Mouse (Mus musculus) embryonic facial prominence, embryonic 12.5 days (tissue): Measurements from ENCODE around the gene Rabif. TPM values are rescaled to one million over a fixed set of nuclear protein-coding genes. Genes with fewer than 3 reads are reported as not detected.

Experiments used
- ATAC-seq: fragments of 200-750 bp; cut with Nextera tagmentation; 2 replicates; pipeline ENCODE4 v1.8.0; 2017; ENCODE audit not compliant: insufficient number of reproducible peaks, insufficient read depth, low FRiP score, low TSS enrichment
- H3K27ac ChIP-seq: fragments of 300-500 bp; sonication (generic); 2 replicates; pipeline ENCODE4 v1.5.1; 2016; ENCODE audit warnings: mild to moderate bottlenecking
- H3K27me3 ChIP-seq: fragments of 300-500 bp; sonication (generic); 2 replicates; pipeline ENCODE4 v1.6.1; 2016; ENCODE audit warnings: mild to moderate bottlenecking, moderate library complexity
- H3K36me3 ChIP-seq: fragments of 300-500 bp; sonication (generic); 2 replicates; pipeline ENCODE4 v1.6.1; 2016; ENCODE audit warnings: mild to moderate bottlenecking
- H3K4me1 ChIP-seq: fragments of 300-500 bp; sonication (generic); 2 replicates; pipeline ENCODE4 v1.6.1; 2016
- H3K4me2 ChIP-seq: fragments of 300-500 bp; sonication (generic); replicated peaks from 2 replicates; pipeline ENCODE4 v1.6.1; 2016; ENCODE audit warnings: mild to moderate bottlenecking, moderate library complexity
- H3K4me3 ChIP-seq: fragments of 300-500 bp; sonication (generic); 2 replicates; pipeline ENCODE4 v1.5.1; 2016; ENCODE audit warnings: mild to moderate bottlenecking
- H3K9ac ChIP-seq: fragments of 300-500 bp; sonication (generic); 2 replicates; pipeline ENCODE4 v1.6.1; 2016; ENCODE audit warnings: mild to moderate bottlenecking, moderate library complexity
- H3K9me3 ChIP-seq: fragments of 300-500 bp; sonication (generic); 2 replicates; pipeline ENCODE4 v1.6.1; 2016; ENCODE audit warnings: mild to moderate bottlenecking, moderate library complexity
- whole genome bisulfite sequencing: fragments of 180-500 bp; shearing (Covaris S2); methylation state at CpG from one replicate; pipeline ENCODE4 v1.1.7; 2016; 5-methylcytosine and 5-hydroxymethylcytosine counted together
- polyA plus RNA-seq: library from polyadenylated mRNA; unstranded; fragments of >200 nt; fragmentation: Nextera tagmentation; extraction: Ambion mirVana; gene quantifications from 2 replicates; pipeline ENCODE4 v1.2.1, GENCODE M21; 2016

Gene Rabif
- polyA plus RNA-seq, 1 experiment from 2014 or later = 38.4 TPM

DNA sequence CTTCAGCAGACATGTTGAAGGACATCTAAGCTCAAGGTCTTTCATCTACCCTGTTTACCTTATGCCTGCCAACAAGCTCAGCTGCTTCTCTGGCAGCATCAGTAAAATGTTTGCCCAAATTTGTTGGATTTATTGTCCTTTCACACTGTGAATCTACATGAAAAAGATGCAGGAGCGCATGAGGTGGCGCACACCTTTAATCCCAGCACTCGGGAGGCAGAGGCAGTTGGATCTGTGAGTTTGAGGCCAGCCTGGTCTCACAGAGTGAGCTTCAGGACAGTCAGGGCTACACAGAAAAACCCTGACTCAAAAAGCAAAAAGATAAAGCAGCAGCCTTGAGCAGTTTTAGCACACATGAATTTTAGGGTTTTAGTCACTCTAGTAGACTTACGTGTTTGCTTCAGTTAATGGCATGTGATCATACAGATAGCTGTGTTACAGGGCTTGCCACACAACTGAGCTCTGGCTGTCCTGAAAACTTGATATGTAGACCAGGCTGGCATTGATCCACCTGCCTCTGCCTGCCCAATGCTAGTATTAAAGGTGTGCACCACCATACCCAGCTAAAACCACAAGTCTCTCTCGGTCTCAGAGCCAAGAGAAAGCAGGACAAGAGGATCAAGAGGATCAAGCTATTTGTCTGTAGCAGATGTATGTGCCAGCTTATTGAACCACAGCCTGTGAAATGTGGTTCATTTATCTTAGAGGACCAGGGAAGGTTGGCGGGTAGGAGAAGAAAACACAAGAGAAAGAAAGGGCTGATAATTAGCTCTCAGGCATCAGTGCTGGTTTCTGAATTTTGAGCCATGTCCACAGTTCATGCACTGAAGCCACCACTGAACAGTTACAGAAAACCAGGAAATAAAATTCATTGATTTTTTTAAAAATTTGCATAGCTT, 3.3 kb upstream of the Rabif start:
- WGBS = 93% methylated on average over 6 of the region's 6 CpGs
- Histone ChIP-seq H3K27me3 (no peaks in the 10 kb centered on the region), H3K9me3 (no peaks in the 10 kb centered on the region), H3K4me1 (peaks cover 9% of the 10 kb centered on the region; the same call in 1 of the 2 replicates), H3K4me2 (no peak overlapping the region), H3K4me3 (no peak overlapping the region), H3K27ac (no peak overlapping the region), H3K9ac (no peak overlapping the region), H3K36me3 (peaks cover 38% of the 10 kb centered on the region)
- no peak for ATAC-seq

DNA sequence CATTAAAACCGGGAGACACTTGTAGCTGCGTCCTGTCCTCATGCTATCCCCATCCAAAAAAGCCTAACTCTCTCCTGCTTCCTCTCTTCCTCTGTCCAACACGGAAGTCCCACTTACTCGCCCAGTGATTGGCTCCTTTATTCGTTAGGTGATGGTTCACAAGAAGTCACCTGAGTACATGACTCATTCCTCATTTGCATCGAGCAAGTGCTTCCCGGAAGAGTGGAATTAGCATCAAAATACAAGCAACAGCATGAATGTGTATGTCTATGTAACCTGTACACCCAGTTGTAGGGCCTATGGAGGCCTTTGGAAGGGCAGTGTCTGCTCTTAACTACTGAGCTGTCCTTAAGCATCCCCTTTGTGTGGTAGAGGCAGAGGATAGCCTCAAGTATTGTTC, 2.2 kb upstream of the Rabif start:
- H3K4me2 ChIP-seq = no peak overlapping the region
- peaks cover 9% of the 10 kb centered on the region; the same call in 1 of the 2 replicates for H3K4me1 ChIP-seq
- H3K27me3 ChIP-seq = no peaks in the 10 kb centered on the region
- no peak for ATAC-seq
- no peak overlapping the region for H3K4me3 ChIP-seq
- H3K9me3 ChIP-seq = no peaks in the 10 kb centered on the region
- no peak overlapping the region for H3K9ac ChIP-seq
- peaks cover 32% of the 10 kb centered on the region for H3K36me3 ChIP-seq
- WGBS = 80% methylated on average over 7 of the region's 7 CpGs
- no peak overlapping the region for H3K27ac ChIP-seq

DNA sequence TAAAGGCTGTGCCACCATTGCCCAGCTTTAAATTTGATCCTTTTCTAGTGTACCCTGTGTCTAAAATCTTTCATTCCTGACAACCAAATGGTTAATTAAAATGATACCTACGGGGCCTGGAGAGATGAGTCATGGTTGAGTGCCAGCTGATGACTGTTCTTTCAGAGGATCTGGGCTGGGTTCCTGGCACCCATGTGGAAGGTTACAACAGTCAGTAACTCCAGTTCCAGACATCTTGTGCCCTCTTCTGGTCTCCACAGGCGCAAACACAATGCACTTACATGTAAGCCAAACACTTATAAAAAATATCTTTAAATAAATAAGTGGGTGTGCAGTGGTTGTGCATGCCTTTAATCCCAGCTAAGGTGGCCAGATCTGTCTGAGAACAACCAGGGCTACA, 952 bp upstream of the Rabif start:
- peaks cover 21% of the 10 kb centered on the region for H3K36me3 ChIP-seq
- no peak for ATAC-seq
- no peak overlapping the region for H3K9ac ChIP-seq
- H3K27ac ChIP-seq = no peak overlapping the region
- H3K4me1 ChIP-seq = peaks cover 9% of the 10 kb centered on the region; the same call in 1 of the 2 replicates
- H3K9me3 ChIP-seq = no peaks in the 10 kb centered on the region
- 85% methylated on average over 2 of the region's 2 CpGs for WGBS
- H3K4me2 ChIP-seq = peak overlapping the region; percentile 55; the same call in 1 of the 2 replicates
- H3K4me3 ChIP-seq = no peak overlapping the region
- no peaks in the 10 kb centered on the region for H3K27me3 ChIP-seq

DNA sequence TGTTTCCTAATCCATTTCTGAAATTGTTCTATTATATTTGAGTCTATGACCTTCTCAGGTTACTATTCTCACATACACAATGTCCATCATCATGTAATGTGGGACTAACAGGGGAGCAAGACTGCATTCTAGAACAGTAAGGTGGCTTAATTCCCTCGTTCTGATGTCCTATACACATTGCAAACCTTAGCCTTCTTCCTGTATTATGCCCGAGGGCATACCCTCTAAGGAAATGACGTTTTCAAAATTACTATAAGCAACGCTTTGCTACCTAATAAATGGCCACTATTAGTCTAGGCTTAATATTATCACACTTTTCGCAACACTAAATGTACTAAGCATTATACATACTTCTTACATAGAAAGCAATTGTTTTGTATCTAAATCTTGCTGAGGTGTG, 492 bp upstream of the Rabif start:
- no peak for ATAC-seq
- Histone ChIP-seq H3K9me3 (no peaks in the 10 kb centered on the region), H3K27me3 (no peaks in the 10 kb centered on the region), H3K4me3 (peak overlapping the region; percentile 73), H3K27ac (peak overlapping the region; percentile 94), H3K36me3 (peaks cover 16% of the 10 kb centered on the region), H3K4me2 (peak overlapping the region; percentile 55), H3K9ac (peak overlapping the region; percentile 62), H3K4me1 (peaks cover 9% of the 10 kb centered on the region; the same call in 1 of the 2 replicates)
- WGBS = 19% methylated on average over 5 of the region's 5 CpGs

DNA sequence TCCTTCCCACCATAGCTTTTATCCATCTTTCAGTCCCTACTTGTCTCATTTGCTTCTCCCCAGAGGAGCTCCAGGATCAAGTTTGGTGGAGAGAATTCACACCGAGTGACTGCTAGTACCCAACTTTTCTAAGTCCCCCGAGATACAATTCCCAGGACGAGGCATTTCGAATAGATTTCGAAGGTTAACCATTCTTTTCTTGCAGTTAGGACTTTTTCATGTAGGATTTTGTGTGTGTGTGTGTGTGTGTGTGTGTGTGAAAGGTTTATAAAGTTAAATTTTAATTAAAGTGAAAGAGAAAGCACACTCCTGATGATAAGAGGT, 730 bp downstream of the Rabif start:
- peak overlapping the region; percentile 55 for H3K4me2 ChIP-seq
- H3K27ac ChIP-seq = peak overlapping the region; percentile 94
- WGBS = 18% methylated on average over 5 of the region's 5 CpGs
- H3K27me3 ChIP-seq = no peaks in the 10 kb centered on the region
- no peak for ATAC-seq
- peaks cover 4% of the 10 kb centered on the region for H3K36me3 ChIP-seq
- peak overlapping the region; percentile 73 for H3K4me3 ChIP-seq
- H3K4me1 ChIP-seq = peaks cover 9% of the 10 kb centered on the region; the same call in 1 of the 2 replicates
- H3K9ac ChIP-seq = peak overlapping the region; percentile 62
- no peaks in the 10 kb centered on the region for H3K9me3 ChIP-seq

DNA sequence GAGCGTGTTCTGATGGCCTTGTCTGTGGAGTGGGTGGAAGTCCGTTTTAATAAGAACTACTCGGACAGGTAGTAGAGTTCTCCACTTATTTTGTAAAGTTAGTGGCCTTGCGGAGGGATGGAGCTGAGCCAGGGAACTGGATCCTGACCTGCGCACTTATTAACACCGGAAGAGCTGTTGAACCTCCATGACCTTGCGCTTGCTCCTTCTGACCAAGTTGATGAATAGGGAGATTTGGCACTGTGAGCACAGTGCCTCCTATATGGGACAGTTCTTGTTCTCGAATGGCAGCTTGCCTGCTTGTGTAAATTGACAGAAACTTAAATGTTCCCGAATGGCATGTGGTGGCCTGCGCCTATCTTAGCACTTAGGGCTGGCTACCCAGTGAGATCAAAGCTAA, 1.5 kb downstream of the Rabif start:
- peaks cover 9% of the 10 kb centered on the region; the same call in 1 of the 2 replicates for H3K4me1 ChIP-seq
- H3K4me3 ChIP-seq = no peak overlapping the region
- no peak overlapping the region for H3K27ac ChIP-seq
- no peaks in the 10 kb centered on the region; the same call in 1 of the 2 replicates for H3K36me3 ChIP-seq
- no peak overlapping the region for H3K9ac ChIP-seq
- H3K27me3 ChIP-seq = no peaks in the 10 kb centered on the region
- ATAC-seq = no peak
- WGBS = 73% methylated on average over 10 of the region's 10 CpGs
- peak overlapping the region; percentile 55 for H3K4me2 ChIP-seq
- no peaks in the 10 kb centered on the region for H3K9me3 ChIP-seq

- no peak for ATAC-seq
- H3K27me3 ChIP-seq = no peaks in the 10 kb centered on the region
- H3K36me3 ChIP-seq = peaks cover 20% of the 10 kb centered on the region
- H3K4me3 ChIP-seq = no peak overlapping the region
- H3K9ac ChIP-seq = no peak overlapping the region
- no peak overlapping the region for H3K27ac ChIP-seq
- 87% methylated on average over 1 of the region's 1 CpGs for WGBS
- H3K9me3 ChIP-seq = no peaks in the 10 kb centered on the region
- peaks cover 2% of the 10 kb centered on the region; the same call in 1 of the 2 replicates for H3K4me1 ChIP-seq
- no peak overlapping the region for H3K4me2 ChIP-seq
Observed at GRCm38 (mm10) chr1:134500916-134501315, 6.5 kb downstream of the Rabif start.

DNA sequence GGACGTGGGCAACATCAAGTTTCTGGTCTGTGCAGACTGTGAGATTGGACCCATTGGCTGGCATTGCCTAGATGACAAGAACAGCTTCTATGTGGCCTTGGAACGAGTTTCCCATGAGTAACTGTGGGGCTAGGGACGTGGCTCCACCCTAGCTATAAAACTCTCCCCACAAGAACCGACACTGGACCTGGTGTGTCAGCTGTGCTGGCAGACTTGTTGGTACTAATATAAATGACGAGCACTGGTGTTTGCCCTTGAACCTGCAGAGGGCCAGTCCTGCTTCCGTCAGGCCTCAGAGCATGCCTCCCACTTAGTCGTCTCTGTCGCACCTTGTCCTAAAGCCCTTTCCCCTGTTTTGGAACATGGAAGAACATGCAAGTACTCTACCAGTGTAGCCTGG, 11.8 kb downstream of the Rabif start:
- H3K4me2 ChIP-seq = no peak overlapping the region
- H3K9ac ChIP-seq = no peak overlapping the region
- no peaks in the 10 kb centered on the region for H3K27me3 ChIP-seq
- ATAC-seq = no peak
- H3K4me3 ChIP-seq = no peak overlapping the region
- H3K9me3 ChIP-seq = no peaks in the 10 kb centered on the region
- H3K36me3 ChIP-seq = peaks cover 39% of the 10 kb centered on the region
- 93% methylated on average over 8 of the region's 8 CpGs for WGBS
- H3K4me1 ChIP-seq = no peaks in the 10 kb centered on the region
- H3K27ac ChIP-seq = no peak overlapping the region

- Histone ChIP-seq H3K4me1 (peaks cover 6% of the 10 kb centered on the region; the same call in 1 of the 2 replicates), H3K36me3 (peaks cover 22% of the 10 kb centered on the region), H3K4me3 (no peak overlapping the region), H3K27me3 (peaks cover 29% of the 10 kb centered on the region), H3K9ac (no peak overlapping the region), H3K27ac (no peak overlapping the region), H3K9me3 (no peaks in the 10 kb centered on the region), H3K4me2 (no peak overlapping the region)
- ATAC-seq = no peak
- WGBS = 47% methylated on average over 7 of the region's 7 CpGs
Observed at GRCm38 (mm10) chr1:134510018-134510417, 15.6 kb downstream of the Rabif start.

DNA sequence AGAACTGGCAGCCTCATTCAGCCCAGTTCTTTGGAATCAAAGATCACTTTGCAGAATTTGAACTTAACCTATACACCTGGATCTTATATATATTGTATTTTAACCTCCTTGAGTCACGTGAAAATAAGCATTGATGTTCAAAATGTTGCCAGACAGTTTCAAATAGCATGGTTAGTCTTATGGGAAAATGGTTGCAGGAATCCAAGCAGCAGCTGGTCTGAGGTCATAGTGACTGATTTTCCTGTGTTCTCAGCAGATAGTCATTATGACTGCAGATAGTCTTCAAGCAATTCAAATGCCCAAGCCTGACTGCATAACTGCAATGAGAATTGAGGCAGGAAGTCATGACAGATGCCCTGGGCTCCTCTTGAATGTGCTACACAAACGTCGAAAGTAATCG, 17.7 kb downstream of the Rabif start:
- H3K27ac ChIP-seq = no peak overlapping the region
- H3K36me3 ChIP-seq = peaks cover 8% of the 10 kb centered on the region
- no peak for ATAC-seq
- no peak overlapping the region for H3K4me3 ChIP-seq
- peaks cover 29% of the 10 kb centered on the region for H3K27me3 ChIP-seq
- H3K9me3 ChIP-seq = no peaks in the 10 kb centered on the region
- no peak overlapping the region for H3K9ac ChIP-seq
- 49% methylated on average over 4 of the region's 4 CpGs for WGBS
- peaks cover 21% of the 10 kb centered on the region for H3K4me1 ChIP-seq
- H3K4me2 ChIP-seq = no peak overlapping the region

DNA sequence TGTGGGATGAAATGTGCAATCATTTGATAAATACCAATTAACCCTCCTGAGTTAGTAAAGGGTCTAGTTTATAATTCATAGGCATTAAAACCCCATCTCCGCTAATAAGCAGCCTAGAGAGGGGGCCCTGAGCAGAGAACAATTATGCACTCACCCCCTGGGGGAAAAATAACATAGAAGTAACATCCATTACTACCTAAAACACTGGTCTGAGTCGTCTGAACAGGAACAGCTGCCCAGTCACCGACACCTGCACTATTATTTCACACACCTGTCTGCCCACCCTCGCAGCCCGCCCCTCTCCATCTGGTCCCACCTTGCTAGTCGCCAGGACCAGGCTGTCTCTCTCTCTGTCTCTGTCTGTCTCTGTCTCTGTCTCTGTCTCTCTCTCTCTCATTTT, 18.1 kb downstream of the Rabif start:
- peaks cover 4% of the 10 kb centered on the region for H3K36me3 ChIP-seq
- no peak for ATAC-seq
- H3K4me2 ChIP-seq = peak overlapping the region; percentile 88
- no peaks in the 10 kb centered on the region for H3K9me3 ChIP-seq
- peaks cover 29% of the 10 kb centered on the region for H3K27me3 ChIP-seq
- WGBS = 48% methylated on average over 6 of the region's 6 CpGs
- no peak overlapping the region for H3K4me3 ChIP-seq
- H3K27ac ChIP-seq = no peak overlapping the region
- H3K4me1 ChIP-seq = peaks cover 22% of the 10 kb centered on the region
- no peak overlapping the region; the same call in 1 of the 2 replicates for H3K9ac ChIP-seq

DNA sequence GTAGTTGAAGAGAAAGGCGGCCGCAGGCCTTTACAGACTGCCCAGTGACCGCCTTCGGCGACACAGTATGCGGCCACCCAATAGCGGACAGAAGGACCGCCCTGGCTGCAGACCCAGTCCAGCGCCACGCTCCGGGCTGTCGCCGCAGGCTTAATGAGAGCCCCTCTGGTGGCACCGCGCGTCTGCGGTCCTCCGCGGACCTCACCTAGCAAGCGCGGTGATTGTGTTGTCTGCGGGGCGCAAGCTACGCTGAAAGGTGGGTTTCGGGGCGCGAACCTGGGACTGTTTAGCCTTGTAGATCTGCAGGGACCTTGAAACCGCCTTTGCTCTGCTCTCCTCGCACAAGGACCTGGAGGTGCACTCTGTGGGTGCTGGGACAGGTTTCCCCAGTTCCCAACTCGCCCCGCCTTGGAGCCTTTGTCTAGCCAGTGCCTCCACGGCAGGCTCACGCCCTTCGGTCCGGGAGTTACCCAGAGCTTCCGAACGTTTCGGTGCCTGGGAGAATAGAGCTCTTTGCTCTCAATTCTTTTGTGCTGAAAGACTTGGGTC, 18.9 kb downstream of the Rabif start:
- Histone ChIP-seq H3K9me3 (no peaks in the 10 kb centered on the region), H3K36me3 (no peaks in the 10 kb centered on the region; the same call in 1 of the 2 replicates), H3K4me3 (peak overlapping the region; percentile 37), H3K27ac (no peak overlapping the region), H3K27me3 (peaks cover 29% of the 10 kb centered on the region), H3K9ac (peak overlapping the region; percentile 55), H3K4me2 (peak overlapping the region; percentile 88), H3K4me1 (peaks cover 22% of the 10 kb centered on the region)
- WGBS = 2% methylated on average over 38 of the region's 38 CpGs
- ATAC-seq = no peak
